Mouse (Mus musculus) CD4-positive, CD25-positive, alpha-beta regulatory T cell, adult 9 weeks (primary cell): ENCODE data around the gene Rpn1. TPM values are rescaled to one million over a fixed set of nuclear protein-coding genes. Genes with fewer than 3 reads are reported as not detected.

Source experiments
- polyA plus RNA-seq: library from polyadenylated mRNA; unstranded; fragments of 100-300 nt; shearing (Covaris generic); gene quantifications from one replicate; pipeline ENCODE4 v1.2.1, GENCODE M21; 2017

Rpn1 gene
- polyA plus RNA-seq = 214 TPM

DNA sequence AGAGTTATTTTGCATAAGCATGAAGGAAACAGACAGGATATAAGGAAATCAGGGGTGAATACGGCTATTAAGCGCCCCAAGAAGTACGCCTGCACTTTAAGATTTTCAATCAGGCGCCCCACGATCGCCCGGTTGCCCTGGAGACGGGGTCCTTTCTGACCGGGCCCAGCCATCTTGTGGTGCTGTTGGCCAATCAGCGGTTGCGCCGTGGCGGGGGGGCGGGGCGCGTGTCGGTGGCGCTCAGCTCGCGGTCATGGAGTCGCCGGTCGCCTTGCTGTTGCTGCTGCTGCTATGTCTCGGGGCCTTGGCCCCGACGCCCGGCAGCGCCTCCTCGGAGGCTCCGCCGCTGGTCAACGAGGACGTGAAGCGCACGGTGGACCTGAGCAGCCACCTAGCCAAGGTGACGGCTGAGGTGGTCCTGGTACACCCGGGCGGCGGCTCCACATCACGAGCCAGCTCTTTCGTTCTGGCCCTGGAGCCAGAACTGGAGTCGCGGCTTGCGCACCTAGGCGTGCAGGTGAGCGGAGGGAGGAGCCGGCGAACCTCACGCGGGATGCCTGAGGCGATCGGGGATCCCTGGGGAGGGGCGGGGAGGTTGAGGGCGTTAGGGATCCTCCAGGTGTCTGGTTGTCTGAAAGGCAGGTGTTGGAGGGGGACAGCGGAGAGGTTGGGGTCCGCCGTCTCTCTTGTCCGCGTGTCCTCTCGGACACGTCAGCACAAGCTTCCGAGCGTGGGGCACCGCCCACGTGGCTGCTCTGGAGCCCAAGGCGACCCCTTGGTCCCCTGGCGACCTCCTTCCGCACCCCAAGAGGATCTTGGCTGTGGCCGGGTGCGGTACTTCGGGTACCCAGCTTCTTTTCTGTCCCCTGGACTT lies at the start of gene Rpn1:
Rpn1 (plus strand) TSS at position 205 of the 874 bp plus-strand sequence.

GRCm38 (mm10) chr6:88044577-88045405 lies 39.5 kb upstream of the Rpn1 start, which contains the start of gene Rab7:
Rab7 (minus strand) TSS chr6:88045270.

Other genes starting within 250 kb of the Rpn1 start
- 5.2 TPM for gene Gm45140, start 248.7 kb upstream of the Rpn1 start, polyA plus RNA-seq
- 85.5 TPM for gene Isy1, start 245.7 kb upstream of the Rpn1 start, polyA plus RNA-seq
- 1,266 TPM for gene Cnbp, start 233.4 kb upstream of the Rpn1 start, polyA plus RNA-seq
- 188 TPM for gene Copg1, start 196.7 kb upstream of the Rpn1 start, polyA plus RNA-seq
- 54.0 TPM for gene Hmces, start 170.5 kb upstream of the Rpn1 start, polyA plus RNA-seq
- not detected for gene H1fx, start 102.8 kb upstream of the Rpn1 start, polyA plus RNA-seq
- gene Rab7, start 39.2 kb upstream of the Rpn1 start, polyA plus RNA-seq = 320 TPM
- gene Gata2, start 109.4 kb downstream of the Rpn1 start, polyA plus RNA-seq = not detected
- gene Dnajb8, start 137.8 kb downstream of the Rpn1 start, polyA plus RNA-seq = not detected